In genomic region chr4:147141757-147142156, GRCm38 (mm10) we compare ENCODE assay signal across 7 mouse cellular contexts. TPM values are rescaled to one million over a fixed set of nuclear protein-coding genes. Genes with fewer than 3 reads are reported as not detected.
A peak's percentile ranks its signal among the peaks of the same experiment; 100 is the strongest.
DNase-seq lines count a peak whose midpoint lies in the region; ATAC-seq lines count a peak whose summit lies in the region.
"Not testable (repeated sequence)": the region's sequence is repeated elsewhere in the genome, so short reads cannot be mapped to it uniquely, and the experiment has no call there.

No protein-coding gene starts in this region.

- H3K4me1 ChIP-seq in heart, embryonic 11.5 days (ENCODE audit: control insufficient read depth, insufficient read depth, low read length); hindbrain, embryonic 11.5 days (replicated peaks; ENCODE audit: control insufficient read depth, insufficient read depth, low read length); intestine, embryonic 14.5 days (replicated peaks; ENCODE audit: control insufficient read depth, insufficient read depth, low read length); limb, embryonic 12.5 days (replicated peaks); liver, embryonic 15.5 days (replicated peaks); midbrain, embryonic 14.5 days (ENCODE audit: control insufficient read depth, insufficient read depth, low read length): not testable (repeated sequence)

- DNase-seq in hindbrain, embryonic 11.5 days (ENCODE audit: low spot score); intestine, embryonic 14.5 days (ENCODE audit: low spot score); midbrain, embryonic 14.5 days: not testable (repeated sequence)

- not testable (repeated sequence) for H3K9ac ChIP-seq in heart, embryonic 11.5 days (ENCODE audit: low read depth, low read length); hindbrain, embryonic 11.5 days (ENCODE audit: low read depth, low read length); intestine, embryonic 14.5 days (ENCODE audit: low read length); limb, embryonic 12.5 days (replicated peaks); liver, embryonic 15.5 days; midbrain, embryonic 14.5 days (replicated peaks; ENCODE audit: low read length)

- not testable (repeated sequence) for H3K27me3 ChIP-seq in heart, embryonic 11.5 days (ENCODE audit: control insufficient read depth, insufficient read depth, low read length); hindbrain, embryonic 11.5 days (ENCODE audit: control insufficient read depth, insufficient read depth, low read length); intestine, embryonic 14.5 days (replicated peaks; ENCODE audit: control insufficient read depth, insufficient read depth, low read length); limb, embryonic 12.5 days; liver, embryonic 15.5 days; midbrain, embryonic 14.5 days (ENCODE audit: control insufficient read depth, insufficient read depth, low read length)

- H3K9me3 ChIP-seq in heart, embryonic 11.5 days (replicated peaks; ENCODE audit: control insufficient read depth, low read length); hindbrain, embryonic 11.5 days (ENCODE audit: control insufficient read depth, low read length); intestine, embryonic 14.5 days (ENCODE audit: control insufficient read depth, low read length); limb, embryonic 12.5 days; liver, embryonic 15.5 days (replicated peaks); midbrain, embryonic 14.5 days (ENCODE audit: control insufficient read depth, low read length): not testable (repeated sequence)

- H3K36me3 ChIP-seq in heart, embryonic 11.5 days (ENCODE audit: control insufficient read depth, insufficient read depth, low read length); hindbrain, embryonic 11.5 days (ENCODE audit: control insufficient read depth, insufficient read depth, low read length); intestine, embryonic 14.5 days (ENCODE audit: control insufficient read depth, insufficient read depth, low read length); limb, embryonic 12.5 days; liver, embryonic 15.5 days (replicated peaks); midbrain, embryonic 14.5 days (ENCODE audit: control insufficient read depth, insufficient read depth, low read length): not testable (repeated sequence)

- not testable (repeated sequence) for H3K4me2 ChIP-seq in heart, embryonic 11.5 days; hindbrain, embryonic 11.5 days (replicated peaks; ENCODE audit: low read depth, low read length); intestine, embryonic 14.5 days (ENCODE audit: low read length); limb, embryonic 12.5 days; liver, embryonic 15.5 days; midbrain, embryonic 14.5 days (ENCODE audit: low read length)

- H3K27ac ChIP-seq in heart, embryonic 11.5 days (ENCODE audit: low read depth, low read length); hindbrain, embryonic 11.5 days (ENCODE audit: low read depth, low read length); intestine, embryonic 14.5 days (ENCODE audit: low read depth); limb, embryonic 12.5 days; liver, embryonic 15.5 days (replicated peaks); midbrain, embryonic 14.5 days (replicated peaks; ENCODE audit: low read depth, low read length): not testable (repeated sequence)

- not testable (repeated sequence) for H3K4me3 ChIP-seq in heart, embryonic 11.5 days (ENCODE audit: low read depth, low read length); hindbrain, embryonic 11.5 days (ENCODE audit: low read depth, low read length); intestine, embryonic 14.5 days (ENCODE audit: low read depth, low read length); limb, embryonic 12.5 days (replicated peaks); liver, embryonic 15.5 days (replicated peaks); midbrain, embryonic 14.5 days (replicated peaks; ENCODE audit: low read depth, low read length)

- ATAC-seq in CD4-positive, CD25-positive, alpha-beta regulatory T cell, adult 4 months: peak; percentile 26
- peak; percentile 68 for ATAC-seq in heart, embryonic 11.5 days (replicated peaks; ENCODE audit: insufficient number of reproducible peaks, low FRiP score, low TSS enrichment)
- peak; percentile 68 for ATAC-seq in hindbrain, embryonic 11.5 days (ENCODE audit: low FRiP score)
- ATAC-seq in intestine, embryonic 14.5 days (replicated peaks; ENCODE audit: low FRiP score, low TSS enrichment, low read depth): peak; percentile 53; the same call in 1 of the 2 replicates
- peak; percentile 63; the same call in 1 of the 2 replicates for ATAC-seq in limb, embryonic 12.5 days (ENCODE audit: insufficient number of reproducible peaks, insufficient read depth, low FRiP score, low TSS enrichment, low read depth)
- 0 out of 2 replicates have a peak, but pooled peaks have one; percentile 34 for ATAC-seq in liver, embryonic 15.5 days (ENCODE audit: insufficient read depth)
- peak; percentile 73; the same call in 1 of the 2 replicates for ATAC-seq in midbrain, embryonic 14.5 days (ENCODE audit: low FRiP score, low TSS enrichment)

- 59% methylated on average over 4 of the region's 4 CpGs for WGBS in heart, embryonic 11.5 days (ENCODE audit: insufficient replicate concordance)
- 81% methylated on average over 4 of the region's 4 CpGs for WGBS in hindbrain, embryonic 11.5 days
- WGBS in intestine, embryonic 14.5 days: 79% methylated on average over 4 of the region's 4 CpGs
- 78% methylated on average over 4 of the region's 4 CpGs for WGBS in limb, embryonic 12.5 days
- 54% methylated on average over 4 of the region's 4 CpGs for WGBS in liver, embryonic 15.5 days (ENCODE audit: insufficient replicate concordance)
- 78% methylated on average over 4 of the region's 4 CpGs for WGBS in midbrain, embryonic 14.5 days

RNA-seq across cellular contexts. Expression of gene Zfp991, which starts 9.9 kb away (rescaled TPM):
- polyA plus RNA-seq in CD4-positive, CD25-positive, alpha-beta regulatory T cell, adult 4 months (2017; shearing (Covaris generic)): 10 to 100 TPM in 1 of 2 experiments, 1 to 10 TPM in 1; 5.4 to 10.4 TPM
- 7.8 and 8.3 TPM in 2 replicates for polyA plus RNA-seq in heart, embryonic 11.5 days (2014; fragmentation: Nextera tagmentation; extraction: Ambion mirVana)
- 7.8 and 8.7 TPM in 2 replicates for polyA plus RNA-seq in hindbrain, embryonic 11.5 days (2014; fragmentation: Nextera tagmentation; extraction: Ambion mirVana)
- 9.6 and 10.1 TPM in 2 replicates for polyA plus RNA-seq in intestine, embryonic 14.5 days (2014; fragmentation: Nextera tagmentation; extraction: Ambion mirVana)
- polyA plus RNA-seq in limb, embryonic 12.5 days (2016; fragmentation: Nextera tagmentation; extraction: Ambion mirVana): 9.5 and 11.2 TPM in 2 replicates
- 2.6 and 3.3 TPM in 2 replicates for polyA plus RNA-seq in liver, embryonic 15.5 days (2015; fragmentation: Nextera tagmentation; extraction: Ambion mirVana)
- 6.3 TPM in 2 replicates for polyA plus RNA-seq in midbrain, embryonic 14.5 days (2014; fragmentation: Nextera tagmentation; extraction: Ambion mirVana)
